ENCODE assay signal across 9 mouse cellular contexts in genomic region chr12:76534641-76535283, GRCm38 (mm10). TPM values are rescaled to one million over a fixed set of nuclear protein-coding genes. Genes with fewer than 3 reads are reported as not detected.
DNase-seq lines count a peak whose midpoint lies in the region; ATAC-seq and TF ChIP-seq lines count a peak whose summit lies in the region.
"Had no signal": no experiment of that assay in that cellular context is flagged by ENCODE, and none has a peak within 500 bp of the region (broad histone marks: within the 10 kb centered on the region; RNA-seq: fewer than 3 reads in every experiment).

No protein-coding gene starts in this region.

- H3K79me2 ChIP-seq in heart, adult 2 months (replicated peaks; ENCODE audit: control insufficient read depth, insufficient read depth, low read length): 0 out of 2 replicates have a peak, but pooled peaks cover 1% of the 10 kb centered on the region
- no peaks in the 10 kb centered on the region; the same call in 1 of the 2 replicates for H3K79me2 ChIP-seq in MEL (ENCODE audit: control insufficient read depth, insufficient read depth, low read length, poor library complexity)

- DNase-seq in heart, adult 2 months: peak; percentile 42 to 55
- DNase-seq in heart, postnatal 25 days (ENCODE audit: low spot score): no peak
- DNase-seq in MEL (ENCODE audit: low read depth, low spot score): peak; percentile 52
- peak; percentile 30 for DNase-seq in forebrain, postnatal 0 days
- no peak for DNase-seq in liver, embryonic 14.5 days (ENCODE audit: low read depth in 3 of 3, low spot score in 3 of 3)
- no peak for DNase-seq in layer of hippocampus, adult 9-11 months
- no peak for DNase-seq in urinary bladder, postnatal 10 days (ENCODE audit: low spot score)

- intact Hi-C loops in heart, adult 2 months (cut with DNase I): loop anchor here (2.0 to 5.0 kb wide), 3 partner anchors 20 to 132 kb away; partner anchors contain the start of gene Hspa2
- intact Hi-C loops in heart, postnatal 25 days (cut with DNase I): loop anchor here (5.0 kb wide), 1 partner anchor 37 kb away; no protein-coding TSS in a partner anchor

- TF ChIP-seq CTCF in heart, adult 2 months (IDR thresholded peaks at IDR 0.05): no peak
- no peak for TF ChIP-seq CTCF in MEL (IDR thresholded peaks at IDR 0.05 in 2 of 3, conservative IDR thresholded peaks at IDR 0.05 in 1 of 3; ENCODE audit: control insufficient read depth in 1 of 3, insufficient read depth in 1 of 3, low read depth in 2 of 3, low read length in 3 of 3, poor library complexity in 1 of 3, severe bottlenecking in 1 of 3)
- no peak for TF ChIP-seq CTCF in forebrain, postnatal 0 days (IDR thresholded peaks at IDR 0.05; ENCODE audit: low read depth)
- TF ChIP-seq CTCF in liver, embryonic 14.5 days (IDR thresholded peaks at IDR 0.05; ENCODE audit: low read depth): no peak

- no peaks in the 10 kb centered on the region for H3K36me3 ChIP-seq in heart, adult 2 months (ENCODE audit: control insufficient read depth, insufficient read depth, low read length)
- H3K36me3 ChIP-seq in MEL (ENCODE audit: control insufficient read depth in 1 of 2, insufficient read depth in 2 of 2, low read length in 2 of 2): peaks cover 0 to 23% of the 10 kb centered on the region in 2 experiments; a peak in 2 of 4 replicates
- no peaks in the 10 kb centered on the region for H3K36me3 ChIP-seq in forebrain, postnatal 0 days (ENCODE audit: insufficient read depth)
- H3K36me3 ChIP-seq in liver, embryonic 14.5 days (replicated peaks; ENCODE audit: control insufficient read depth, insufficient read depth, low read depth): no peaks in the 10 kb centered on the region

- peak overlapping the region; percentile 55 for H3K4me3 ChIP-seq in heart, adult 2 months
- H3K4me3 ChIP-seq in MEL (ENCODE audit: control insufficient read depth in 1 of 2, insufficient read depth in 1 of 2, low read depth in 2 of 2, low read length in 2 of 2): peak overlapping the region; percentile 66 to 86
- H3K4me3 ChIP-seq in forebrain, postnatal 0 days (ENCODE audit: low read depth, low read length): 0 out of 2 replicates have a peak overlapping the region, but pooled peaks have one; percentile 55
- H3K4me3 ChIP-seq in liver, embryonic 14.5 days (ENCODE audit: insufficient read depth in 1 of 2, low read depth in 2 of 2, low read length in 2 of 2): peak overlapping the region; percentile 54 to 59

- 35% methylated on average over 9 of the region's 9 CpGs for WGBS in heart, adult 2 months
- 27% methylated on average over 9 of the region's 9 CpGs for WGBS in forebrain, postnatal 0 days
- WGBS in liver, embryonic 14.5 days (ENCODE audit: insufficient replicate concordance): 29% methylated on average over 9 of the region's 9 CpGs

- ATAC-seq in forebrain, postnatal 0 days: 0 out of 2 replicates have a peak, but pooled peaks have one; percentile 9
- no peak for ATAC-seq in liver, embryonic 14.5 days (ENCODE audit: insufficient read depth)
- no peak for ATAC-seq in frontal cortex, adult (ENCODE audit: low TSS enrichment)

- no peaks in the 10 kb centered on the region for H3K27me3 ChIP-seq in heart, adult 2 months (ENCODE audit: control insufficient read depth, insufficient read depth, low read length)
- peaks cover 0 to 2% of the 10 kb centered on the region in 2 experiments; a peak in 2 of 4 replicates for H3K27me3 ChIP-seq in MEL (ENCODE audit: control insufficient read depth in 1 of 2, insufficient read depth in 2 of 2, low read length in 2 of 2)
- peaks cover 44% of the 10 kb centered on the region for H3K27me3 ChIP-seq in forebrain, postnatal 0 days (ENCODE audit: insufficient read depth, low read length)
- peaks cover 55% of the 10 kb centered on the region for H3K27me3 ChIP-seq in liver, embryonic 14.5 days (ENCODE audit: control insufficient read depth, insufficient read depth, low read length)
- H3K27me3 ChIP-seq: Patski had no signal

- no peak for TF ChIP-seq RAD21 in MEL (IDR thresholded peaks at IDR 0.05; ENCODE audit: low read depth, low read length)

- H3K9ac ChIP-seq in heart, adult 2 months (ENCODE audit: low read depth, low read length): peak overlapping the region; percentile 86
- H3K9ac ChIP-seq in MEL (ENCODE audit: control insufficient read depth, low read depth, low read length, poor library complexity, severe bottlenecking): peak overlapping the region; percentile 68
- H3K9ac ChIP-seq in forebrain, postnatal 0 days: no peak overlapping the region
- no peak overlapping the region for H3K9ac ChIP-seq in liver, embryonic 14.5 days (replicated peaks)

- no peak for TF ChIP-seq POLR2A in heart, adult 2 months (IDR thresholded peaks at IDR 0.05; ENCODE audit: insufficient read depth, low read depth, low read length)
- no peak for TF ChIP-seq POLR2A in MEL (IDR thresholded peaks at IDR 0.05; ENCODE audit: control insufficient read depth in 1 of 2, insufficient read depth in 1 of 2, low read depth in 1 of 2, low read length in 2 of 2, poor library complexity in 1 of 2)

- peak overlapping the region; percentile 98; the same call in 1 of the 2 replicates for H3K4me2 ChIP-seq in forebrain, postnatal 0 days (ENCODE audit: low read depth)
- H3K4me2 ChIP-seq in liver, embryonic 14.5 days (ENCODE audit: low read depth): peak overlapping the region; percentile 46

- TF ChIP-seq EP300 in heart, adult 2 months (IDR thresholded peaks at IDR 0.05; ENCODE audit: insufficient read depth, low read depth, low read length): no peak
- TF ChIP-seq EP300 in MEL (IDR thresholded peaks at IDR 0.05; ENCODE audit: low read depth in 1 of 2, low read length in 2 of 2): no peak; a peak in 1 of 4 replicates
- no peak for TF ChIP-seq EP300 in liver, embryonic 14.5 days (IDR thresholded peaks at IDR 0.05; ENCODE audit: low read depth)

- H3K27ac ChIP-seq in heart, adult 2 months: peak overlapping the region; percentile 95
- H3K27ac ChIP-seq in MEL (ENCODE audit: control insufficient read depth, low read depth, low read length): peak overlapping the region; percentile 55
- no peak overlapping the region for H3K27ac ChIP-seq in forebrain, postnatal 0 days (ENCODE audit: low read depth, low read length)
- no peak overlapping the region for H3K27ac ChIP-seq in liver, embryonic 14.5 days

- H3K9me3 ChIP-seq in MEL (replicated peaks; ENCODE audit: insufficient read depth, low read length): no peaks in the 10 kb centered on the region
- H3K9me3 ChIP-seq in forebrain, postnatal 0 days (ENCODE audit: low read length): no peaks in the 10 kb centered on the region
- H3K9me3 ChIP-seq in liver, embryonic 14.5 days (ENCODE audit: control insufficient read depth, low read length): no peaks in the 10 kb centered on the region

- H3K4me1 ChIP-seq in heart, adult 2 months (ENCODE audit: control insufficient read depth, insufficient read depth, low read length): peaks cover 10% of the 10 kb centered on the region
- H3K4me1 ChIP-seq in MEL (ENCODE audit: control insufficient read depth in 1 of 2, insufficient read depth in 2 of 2, low read length in 2 of 2): peaks cover 11 to 34% of the 10 kb centered on the region in 2 experiments
- H3K4me1 ChIP-seq in forebrain, postnatal 0 days (ENCODE audit: insufficient read depth): peaks cover 4% of the 10 kb centered on the region
- peaks cover 2 to 6% of the 10 kb centered on the region in 2 experiments; a peak in 2 of 4 replicates for H3K4me1 ChIP-seq in liver, embryonic 14.5 days (replicated peaks; ENCODE audit: control insufficient read depth in 2 of 2, insufficient read depth in 2 of 2, low read length in 1 of 2)

TF ChIP-seq in MEL, 35 proteins besides CTCF, POLR2A, EP300 and RAD21:
- TF ChIP-seq NRF1 (IDR thresholded peaks at IDR 0.05; ENCODE audit: insufficient read depth, low read depth, low read length, poor library complexity, severe bottlenecking): no peak
- TF ChIP-seq MXI1 (IDR thresholded peaks at IDR 0.05; ENCODE audit: low read depth, low read length): no peak
- no peak for TF ChIP-seq HCFC1 (IDR thresholded peaks at IDR 0.05; ENCODE audit: low read depth, low read length)
- no peak for TF ChIP-seq POLR2AphosphoS2 (IDR thresholded peaks at IDR 0.05; ENCODE audit: low read length)
- TF ChIP-seq MAZ (IDR thresholded peaks at IDR 0.05; ENCODE audit: low read depth, low read length): no peak
- no peak for TF ChIP-seq KAT2A (conservative IDR thresholded peaks at IDR 0.05; ENCODE audit: low read depth, low read length)
- TF ChIP-seq RCOR1 (IDR thresholded peaks at IDR 0.05; ENCODE audit: low read depth, low read length): no peak
- no peak for TF ChIP-seq USF1 (IDR thresholded peaks at IDR 0.05; ENCODE audit: low read depth, low read length)
- TF ChIP-seq TBP (IDR thresholded peaks at IDR 0.05; ENCODE audit: low read depth, low read length): no peak
- TF ChIP-seq GATA1 (IDR thresholded peaks at IDR 0.05; ENCODE audit: low read depth, low read length): no peak
- no peak for TF ChIP-seq ZMIZ1 (IDR thresholded peaks at IDR 0.05; ENCODE audit: low read depth, low read length)
- no peak for TF ChIP-seq SIN3A (IDR thresholded peaks at IDR 0.05; ENCODE audit: low read length)
- no peak for TF ChIP-seq MAFK (IDR thresholded peaks at IDR 0.05; ENCODE audit: borderline replicate concordance, low read depth, low read length)
- TF ChIP-seq JUND (IDR thresholded peaks at IDR 0.05; ENCODE audit: low read depth, low read length): no peak
- peak; percentile 86 for TF ChIP-seq ZNF384 (IDR thresholded peaks at IDR 0.05; ENCODE audit: low read depth, low read length)
- 0 out of 2 replicates have a peak, but pooled peaks have one; percentile 11 for TF ChIP-seq UBTF (IDR thresholded peaks at IDR 0.05; ENCODE audit: borderline replicate concordance, insufficient read depth, low read depth, low read length)
- TF ChIP-seq ETS1 (IDR thresholded peaks at IDR 0.05; ENCODE audit: low read depth, low read length): peak; percentile 39; the same call in 1 of the 2 replicates
- TF ChIP-seq MYB (IDR thresholded peaks at IDR 0.05; ENCODE audit: low read depth, low read length): no peak
- TF ChIP-seq ELF1 (IDR thresholded peaks at IDR 0.05; ENCODE audit: low read depth, low read length): no peak
TF ChIP-seq in MEL: peak in this region for 3.

RNA-seq across cellular contexts. Expression of gene Plekhg3, which starts 4.1 kb away (rescaled TPM):
- total RNA-seq in heart, adult 2 months (2021): 10 to 100 TPM; 11.6 to 13.6 TPM
- 12.9 and 16.8 TPM in 2 replicates for polyA plus RNA-seq in heart, adult 2 months (2012; rRNA removed)
- total RNA-seq in heart, postnatal 25 days (2021): 10 to 100 TPM; 13.5 to 16.6 TPM
- total RNA-seq in MEL (2012; rRNA removed): 0.92 and 1.9 TPM in 2 replicates
- polyA plus RNA-seq in MEL (2012; ENCODE audit: insufficient read depth in 1 of 2, insufficient read length in 2 of 2, low read depth in 1 of 2, low replicate concordance in 2 of 2, missing spikeins in 1 of 2): 1 to 10 TPM in 1 of 2 experiments, not detected in 1; 7.0 TPM
- total RNA-seq in forebrain, postnatal 0 days (2014; rRNA removed): 4.1 and 6.2 TPM in 2 replicates
- polyA plus RNA-seq in forebrain, postnatal 0 days (2015; fragmentation: Nextera tagmentation; extraction: Ambion mirVana): 0.53 and 1.1 TPM in 2 replicates
- polyA plus RNA-seq in liver, embryonic 14.5 days (2012; rRNA removed): 4.1 and 5.0 TPM in 2 replicates
- polyA plus RNA-seq in liver, embryonic 14.5 days (2014; fragmentation: Nextera tagmentation; extraction: Ambion mirVana): 1.4 and 2.3 TPM in 2 replicates

Comparison
In these comparisons a context has a peak if more than half of its experiments do, and no peak if none do; other contexts are left out.
1. DNase-seq: peak in heart, adult 2 months (2 of 2), MEL (single experiment) and forebrain, postnatal 0 days (single experiment); none in heart, postnatal 25 days (single experiment), liver, embryonic 14.5 days (0 of 3), layer of hippocampus, adult 9-11 months (single experiment) and urinary bladder, postnatal 10 days (single experiment).
2. H3K27ac ChIP-seq: peak in heart, adult 2 months (single experiment) and MEL (single experiment); none in forebrain, postnatal 0 days (single experiment) and liver, embryonic 14.5 days (single experiment).
3. H3K9ac ChIP-seq: peak in heart, adult 2 months (single experiment) and MEL (single experiment); none in forebrain, postnatal 0 days (single experiment) and liver, embryonic 14.5 days (single experiment).
4. Peak in every context shown above with its lines, with median percentiles within 50 percentile points of each other: H3K4me3 ChIP-seq.